Mouse (Mus musculus) kidney, adult 2 months (tissue): ENCODE measurements around the gene Tcte1.

Source experiments
- CTCF ChIP-seq: fragments of 200-500 bp; conservative IDR thresholded peaks from 2 replicates; pipeline ENCODE4 v1.5.1; 2011; ENCODE audit warnings: low read depth, mild to moderate bottlenecking, control low read depth, low read length, moderate library complexity, mixed read lengths; ENCODE audit not compliant: insufficient read depth, insufficient read length
- POLR2A ChIP-seq: fragments of 200-500 bp; IDR thresholded peaks from one replicate; pipeline ENCODE4 v1.6.1; 2011; ENCODE audit warnings: low read depth, low read length, control low read depth

- TF ChIP-seq CTCF (no peak), POLR2A (no peak)
These were observed 23.7 kb upstream of the Tcte1 start for GRCm38 (mm10) chr17:45499516-45499915.
